Mouse (Mus musculus): ENCODE data around the gene Rnf31. TPM values are rescaled to one million over a fixed set of nuclear protein-coding genes. Genes with fewer than 3 reads are reported as not detected.

The Rnf31 gene
- total and polyA plus RNA-seq, 3 experiments, result 12.9 to 24.5 TPM; not detected in 1

Other genes starting within 250 kb of the Rnf31 start
Only the 30 nearest of the 31 such genes appear.
- gene Dhrs4, start 113.0 kb upstream of the Rnf31 start, total RNA-seq (2012; rRNA removed), result 19.9 and 22.7 TPM in 2 replicates
- 10 to 100 TPM in 1 of 2 experiments, not detected in 1; 34.2 TPM for gene Dhrs4, start 113.0 kb upstream of the Rnf31 start, polyA plus RNA-seq (2012; ENCODE audit: insufficient read depth in 1 of 2, insufficient read length in 2 of 2, low read depth in 1 of 2, low replicate concordance in 2 of 2, missing spikeins in 1 of 2)
- 0.23 and 0.27 TPM in 2 replicates for gene Carmil3, start 101.1 kb upstream of the Rnf31 start, total RNA-seq (2012; rRNA removed)
- gene Carmil3, start 101.1 kb upstream of the Rnf31 start, polyA plus RNA-seq (2012; ENCODE audit: insufficient read depth in 1 of 2, insufficient read length in 2 of 2, low read depth in 1 of 2, low replicate concordance in 2 of 2, missing spikeins in 1 of 2), result 1 to 10 TPM in 1 of 2 experiments, not detected in 1; 2.6 TPM
- gene Cpne6, start 81.3 kb upstream of the Rnf31 start, total RNA-seq (2012; rRNA removed), result not detected in 2 replicates
- gene Cpne6, start 81.3 kb upstream of the Rnf31 start, polyA plus RNA-seq (2012; ENCODE audit: insufficient read depth in 1 of 2, insufficient read length in 2 of 2, low read depth in 1 of 2, low replicate concordance in 2 of 2, missing spikeins in 1 of 2), result not detected
- not detected in 2 replicates for gene Nrl, start 66.7 kb upstream of the Rnf31 start, total RNA-seq (2012; rRNA removed)
- gene Nrl, start 66.7 kb upstream of the Rnf31 start, polyA plus RNA-seq (2012; ENCODE audit: insufficient read depth in 1 of 2, insufficient read length in 2 of 2, low read depth in 1 of 2, low replicate concordance in 2 of 2, missing spikeins in 1 of 2), result not detected
- 17.0 and 64.4 TPM in 2 replicates for gene Pck2, start 51.4 kb upstream of the Rnf31 start, total RNA-seq (2012; rRNA removed)
- gene Pck2, start 51.4 kb upstream of the Rnf31 start, polyA plus RNA-seq (2012; ENCODE audit: insufficient read depth in 1 of 2, insufficient read length in 2 of 2, low read depth in 1 of 2, low replicate concordance in 2 of 2, missing spikeins in 1 of 2), result 100 to 1,000 TPM in 1 of 2 experiments, 10 to 100 TPM in 1; 63.7 to 103 TPM
- gene Dcaf11, start 31.7 kb upstream of the Rnf31 start, total RNA-seq (2012; rRNA removed), result 24.3 and 27.7 TPM in 2 replicates
- 10 to 100 TPM in 1 of 2 experiments, not detected in 1; 37.9 TPM for gene Dcaf11, start 31.7 kb upstream of the Rnf31 start, polyA plus RNA-seq (2012; ENCODE audit: insufficient read depth in 1 of 2, insufficient read length in 2 of 2, low read depth in 1 of 2, low replicate concordance in 2 of 2, missing spikeins in 1 of 2)
- 0.73 and 0.92 TPM in 2 replicates for gene A730061H03Rik, start 31.3 kb upstream of the Rnf31 start, total RNA-seq (2012; rRNA removed)
- under 1 TPM in 1 of 2 experiments, not detected in 1; 0.86 TPM for gene A730061H03Rik, start 31.3 kb upstream of the Rnf31 start, polyA plus RNA-seq (2012; ENCODE audit: insufficient read depth in 1 of 2, insufficient read length in 2 of 2, low read depth in 1 of 2, low replicate concordance in 2 of 2, missing spikeins in 1 of 2)
- gene Fitm1, start 16.1 kb upstream of the Rnf31 start, total RNA-seq (2012; rRNA removed), result not detected in 2 replicates
- gene Fitm1, start 16.1 kb upstream of the Rnf31 start, polyA plus RNA-seq (2012; ENCODE audit: insufficient read depth in 1 of 2, insufficient read length in 2 of 2, low read depth in 1 of 2, low replicate concordance in 2 of 2, missing spikeins in 1 of 2), result under 1 TPM in 1 of 2 experiments, not detected in 1; 0.07 TPM
- 73.8 and 85.9 TPM in 2 replicates for gene Psme1, start 13.6 kb upstream of the Rnf31 start, total RNA-seq (2012; rRNA removed)
- gene Psme1, start 13.6 kb upstream of the Rnf31 start, polyA plus RNA-seq (2012; ENCODE audit: insufficient read depth in 1 of 2, insufficient read length in 2 of 2, low read depth in 1 of 2, low replicate concordance in 2 of 2, missing spikeins in 1 of 2), result 100 to 1,000 TPM in 1 of 2 experiments, not detected in 1; 205 TPM
- gene Emc9, start 6.4 kb upstream of the Rnf31 start, total RNA-seq (2012; rRNA removed), result 55.4 and 59.4 TPM in 2 replicates
- gene Emc9, start 6.4 kb upstream of the Rnf31 start, polyA plus RNA-seq (2012; ENCODE audit: insufficient read depth in 1 of 2, insufficient read length in 2 of 2, low read depth in 1 of 2, low replicate concordance in 2 of 2, missing spikeins in 1 of 2), result 10 to 100 TPM in 1 of 2 experiments, not detected in 1; 38.7 TPM
- gene Psme2, start 595 bp upstream of the Rnf31 start, total RNA-seq (2012; rRNA removed), result 98.1 and 143 TPM in 2 replicates
- gene Psme2, start 595 bp upstream of the Rnf31 start, polyA plus RNA-seq (2012; ENCODE audit: insufficient read depth in 1 of 2, insufficient read length in 2 of 2, low read depth in 1 of 2, low replicate concordance in 2 of 2, missing spikeins in 1 of 2), result 100 to 1,000 TPM in 1 of 2 experiments, not detected in 1; 231 TPM
- gene Irf9, start 11.9 kb downstream of the Rnf31 start, total RNA-seq (2012; rRNA removed), result 5.0 and 8.5 TPM in 2 replicates
- 10 to 100 TPM in 1 of 2 experiments, not detected in 1; 14.8 TPM for gene Irf9, start 11.9 kb downstream of the Rnf31 start, polyA plus RNA-seq (2012; ENCODE audit: insufficient read depth in 1 of 2, insufficient read length in 2 of 2, low read depth in 1 of 2, low replicate concordance in 2 of 2, missing spikeins in 1 of 2)
- gene Rec8, start 26.3 kb downstream of the Rnf31 start, total RNA-seq (2012; rRNA removed), result 1.5 and 1.6 TPM in 2 replicates
- 1 to 10 TPM in 1 of 2 experiments, not detected in 1; 2.5 TPM for gene Rec8, start 26.3 kb downstream of the Rnf31 start, polyA plus RNA-seq (2012; ENCODE audit: insufficient read depth in 1 of 2, insufficient read length in 2 of 2, low read depth in 1 of 2, low replicate concordance in 2 of 2, missing spikeins in 1 of 2)
- 46.2 and 54.1 TPM in 2 replicates for gene Ipo4, start 44.2 kb downstream of the Rnf31 start, total RNA-seq (2012; rRNA removed)
- gene Ipo4, start 44.2 kb downstream of the Rnf31 start, polyA plus RNA-seq (2012; ENCODE audit: insufficient read depth in 1 of 2, insufficient read length in 2 of 2, low read depth in 1 of 2, low replicate concordance in 2 of 2, missing spikeins in 1 of 2), result 100 to 1,000 TPM in 1 of 2 experiments, not detected in 1; 132 TPM
- not detected in 2 replicates for gene Gm49378, start 46.2 kb downstream of the Rnf31 start, total RNA-seq (2012; rRNA removed)
- 1 to 10 TPM in 1 of 2 experiments, not detected in 1; 4.6 TPM for gene Gm49378, start 46.2 kb downstream of the Rnf31 start, polyA plus RNA-seq (2012; ENCODE audit: insufficient read depth in 1 of 2, insufficient read length in 2 of 2, low read depth in 1 of 2, low replicate concordance in 2 of 2, missing spikeins in 1 of 2)
- gene Tm9sf1, start 52.1 kb downstream of the Rnf31 start, total RNA-seq (2012; rRNA removed), result 49.4 and 60.5 TPM in 2 replicates
- 10 to 100 TPM in 1 of 2 experiments, not detected in 1; 80.1 TPM for gene Tm9sf1, start 52.1 kb downstream of the Rnf31 start, polyA plus RNA-seq (2012; ENCODE audit: insufficient read depth in 1 of 2, insufficient read length in 2 of 2, low read depth in 1 of 2, low replicate concordance in 2 of 2, missing spikeins in 1 of 2)
- gene Tssk4, start 58.5 kb downstream of the Rnf31 start, total RNA-seq (2012; rRNA removed), result 0.08 and 0.10 TPM in 2 replicates
- under 1 TPM in 1 of 2 experiments, not detected in 1; 0.40 TPM for gene Tssk4, start 58.5 kb downstream of the Rnf31 start, polyA plus RNA-seq (2012; ENCODE audit: insufficient read depth in 1 of 2, insufficient read length in 2 of 2, low read depth in 1 of 2, low replicate concordance in 2 of 2, missing spikeins in 1 of 2)
- gene Mdp1, start 68.8 kb downstream of the Rnf31 start, total RNA-seq (2012; rRNA removed), result 25.5 and 30.6 TPM in 2 replicates
- 10 to 100 TPM in 1 of 2 experiments, not detected in 1; 25.6 TPM for gene Mdp1, start 68.8 kb downstream of the Rnf31 start, polyA plus RNA-seq (2012; ENCODE audit: insufficient read depth in 1 of 2, insufficient read length in 2 of 2, low read depth in 1 of 2, low replicate concordance in 2 of 2, missing spikeins in 1 of 2)
- gene Gmpr2, start 80.2 kb downstream of the Rnf31 start, total RNA-seq (2012; rRNA removed), result 22.3 and 24.5 TPM in 2 replicates
- gene Gmpr2, start 80.2 kb downstream of the Rnf31 start, polyA plus RNA-seq (2012; ENCODE audit: insufficient read depth in 1 of 2, insufficient read length in 2 of 2, low read depth in 1 of 2, low replicate concordance in 2 of 2, missing spikeins in 1 of 2), result 10 to 100 TPM in 1 of 2 experiments, not detected in 1; 28.8 TPM
- 515 and 516 TPM in 2 replicates for gene Nedd8, start 80.4 kb downstream of the Rnf31 start, total RNA-seq (2012; rRNA removed)
- 100 to 1,000 TPM in 1 of 2 experiments, not detected in 1; 528 TPM for gene Nedd8, start 80.4 kb downstream of the Rnf31 start, polyA plus RNA-seq (2012; ENCODE audit: insufficient read depth in 1 of 2, insufficient read length in 2 of 2, low read depth in 1 of 2, low replicate concordance in 2 of 2, missing spikeins in 1 of 2)
- gene Tinf2, start 90.1 kb downstream of the Rnf31 start, total RNA-seq (2012; rRNA removed), result 27.2 and 27.8 TPM in 2 replicates
- 10 to 100 TPM in 1 of 2 experiments, not detected in 1; 53.0 TPM for gene Tinf2, start 90.1 kb downstream of the Rnf31 start, polyA plus RNA-seq (2012; ENCODE audit: insufficient read depth in 1 of 2, insufficient read length in 2 of 2, low read depth in 1 of 2, low replicate concordance in 2 of 2, missing spikeins in 1 of 2)
- 5.8 and 6.2 TPM in 2 replicates for gene Tgm1, start 122.2 kb downstream of the Rnf31 start, total RNA-seq (2012; rRNA removed)
- 10 to 100 TPM in 1 of 2 experiments, not detected in 1; 11.4 TPM for gene Tgm1, start 122.2 kb downstream of the Rnf31 start, polyA plus RNA-seq (2012; ENCODE audit: insufficient read depth in 1 of 2, insufficient read length in 2 of 2, low read depth in 1 of 2, low replicate concordance in 2 of 2, missing spikeins in 1 of 2)
- gene Rabggta, start 130.6 kb downstream of the Rnf31 start, total RNA-seq (2012; rRNA removed), result 21.8 and 22.8 TPM in 2 replicates
- gene Rabggta, start 130.6 kb downstream of the Rnf31 start, polyA plus RNA-seq (2012; ENCODE audit: insufficient read depth in 1 of 2, insufficient read length in 2 of 2, low read depth in 1 of 2, low replicate concordance in 2 of 2, missing spikeins in 1 of 2), result 10 to 100 TPM in 1 of 2 experiments, not detected in 1; 32.0 TPM
- 20.0 and 21.7 TPM in 2 replicates for gene Dhrs1, start 154.0 kb downstream of the Rnf31 start, total RNA-seq (2012; rRNA removed)
- 10 to 100 TPM in 1 of 2 experiments, not detected in 1; 48.8 TPM for gene Dhrs1, start 154.0 kb downstream of the Rnf31 start, polyA plus RNA-seq (2012; ENCODE audit: insufficient read depth in 1 of 2, insufficient read length in 2 of 2, low read depth in 1 of 2, low replicate concordance in 2 of 2, missing spikeins in 1 of 2)
- 46.1 and 47.8 TPM in 2 replicates for gene Nop9, start 154.0 kb downstream of the Rnf31 start, total RNA-seq (2012; rRNA removed)
- gene Nop9, start 154.0 kb downstream of the Rnf31 start, polyA plus RNA-seq (2012; ENCODE audit: insufficient read depth in 1 of 2, insufficient read length in 2 of 2, low read depth in 1 of 2, low replicate concordance in 2 of 2, missing spikeins in 1 of 2), result 100 to 1,000 TPM in 1 of 2 experiments, not detected in 1; 112 TPM
- 1.7 and 2.4 TPM in 2 replicates for gene Cideb, start 166.8 kb downstream of the Rnf31 start, total RNA-seq (2012; rRNA removed)
- under 1 TPM in 1 of 2 experiments, not detected in 1; 0.53 TPM for gene Cideb, start 166.8 kb downstream of the Rnf31 start, polyA plus RNA-seq (2012; ENCODE audit: insufficient read depth in 1 of 2, insufficient read length in 2 of 2, low read depth in 1 of 2, low replicate concordance in 2 of 2, missing spikeins in 1 of 2)
- 0.19 and 0.59 TPM in 2 replicates for gene Ltb4r2, start 169.7 kb downstream of the Rnf31 start, total RNA-seq (2012; rRNA removed)
- under 1 TPM in 1 of 2 experiments, not detected in 1; 0.52 TPM for gene Ltb4r2, start 169.7 kb downstream of the Rnf31 start, polyA plus RNA-seq (2012; ENCODE audit: insufficient read depth in 1 of 2, insufficient read length in 2 of 2, low read depth in 1 of 2, low replicate concordance in 2 of 2, missing spikeins in 1 of 2)
- 0.35 and 0.65 TPM in 2 replicates for gene Ltb4r1, start 174.3 kb downstream of the Rnf31 start, total RNA-seq (2012; rRNA removed)
- gene Ltb4r1, start 174.3 kb downstream of the Rnf31 start, polyA plus RNA-seq (2012; ENCODE audit: insufficient read depth in 1 of 2, insufficient read length in 2 of 2, low read depth in 1 of 2, low replicate concordance in 2 of 2, missing spikeins in 1 of 2), result 1 to 10 TPM in 1 of 2 experiments, not detected in 1; 1.5 TPM
- 0.19 and 0.29 TPM in 2 replicates for gene Adcy4, start 192.4 kb downstream of the Rnf31 start, total RNA-seq (2012; rRNA removed)
- under 1 TPM in 1 of 2 experiments, not detected in 1; 0.35 TPM for gene Adcy4, start 192.4 kb downstream of the Rnf31 start, polyA plus RNA-seq (2012; ENCODE audit: insufficient read depth in 1 of 2, insufficient read length in 2 of 2, low read depth in 1 of 2, low replicate concordance in 2 of 2, missing spikeins in 1 of 2)
- 67.1 and 77.4 TPM in 2 replicates for gene Ripk3, start 197.2 kb downstream of the Rnf31 start, total RNA-seq (2012; rRNA removed)
- gene Ripk3, start 197.2 kb downstream of the Rnf31 start, polyA plus RNA-seq (2012; ENCODE audit: insufficient read depth in 1 of 2, insufficient read length in 2 of 2, low read depth in 1 of 2, low replicate concordance in 2 of 2, missing spikeins in 1 of 2), result 100 to 1,000 TPM; 123 to 124 TPM